Comparison of ENCODE assay signal across 27 mouse cellular contexts in the genomic region with DNA sequence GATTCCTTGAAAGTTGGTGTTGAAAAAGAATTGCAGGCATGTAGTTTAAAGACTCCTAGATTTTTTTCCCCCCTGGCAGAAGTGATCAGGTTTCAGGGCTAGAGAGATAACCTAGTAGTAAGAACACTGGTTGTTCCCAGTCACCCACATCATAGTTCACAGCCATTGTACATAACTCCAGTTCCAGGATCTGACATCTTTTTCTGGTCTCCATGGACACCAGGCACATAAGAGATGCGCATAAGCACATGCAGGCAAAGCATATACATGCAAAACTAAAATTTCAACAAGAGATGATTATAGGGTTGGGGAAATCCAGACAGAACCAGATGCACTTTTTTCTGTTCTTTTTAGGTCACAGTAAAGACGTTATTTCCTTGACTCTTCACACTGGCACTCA. TPM values are rescaled to one million over a fixed set of nuclear protein-coding genes. Genes with fewer than 3 reads are reported as not detected.
DNase-seq lines count a peak whose midpoint lies in the region; ATAC-seq and TF ChIP-seq lines count a peak whose summit lies in the region.
"Had no signal": no experiment of that assay in that cellular context is flagged by ENCODE, and none has a peak within 500 bp of the region (broad histone marks: within the 10 kb centered on the region; RNA-seq: fewer than 3 reads in every experiment).

No protein-coding gene starts in this region.

- peak overlapping the region; percentile 55 for H3K27ac ChIP-seq in forebrain, postnatal 0 days (ENCODE audit: low read depth, low read length)
- no peak overlapping the region for H3K27ac ChIP-seq in forebrain, embryonic 12.5 days
- H3K27ac ChIP-seq in heart, embryonic 13.5 days (replicated peaks) = peak overlapping the region; percentile 61
- H3K27ac ChIP-seq: embryonic facial prominence, embryonic 10.5 days; embryonic facial prominence, embryonic 13.5 days; forebrain, embryonic 13.5 days; heart, adult 2 months; hindbrain, embryonic 15.5 days had no signal

- H3K4me2 ChIP-seq in forebrain, postnatal 0 days (ENCODE audit: low read depth) = no peak overlapping the region
- H3K4me2 ChIP-seq in forebrain, embryonic 12.5 days = no peak overlapping the region
- peak overlapping the region; percentile 46; the same call in 1 of the 2 replicates for H3K4me2 ChIP-seq in heart, embryonic 13.5 days
- H3K4me2 ChIP-seq: embryonic facial prominence, embryonic 13.5 days; forebrain, embryonic 13.5 days; hindbrain, embryonic 12.5 days; hindbrain, embryonic 15.5 days had no signal

- H3K4me1 ChIP-seq in forebrain, postnatal 0 days (ENCODE audit: insufficient read depth) = no peaks in the 10 kb centered on the region
- no peaks in the 10 kb centered on the region for H3K4me1 ChIP-seq in forebrain, embryonic 12.5 days
- peaks cover 37% of the 10 kb centered on the region for H3K4me1 ChIP-seq in heart, embryonic 13.5 days
- H3K4me1 ChIP-seq: embryonic facial prominence, embryonic 13.5 days; forebrain, embryonic 13.5 days had no signal

- 54% methylated on average over 2 of the region's 2 CpGs for WGBS in forebrain, postnatal 0 days
- WGBS in forebrain, embryonic 12.5 days = 93% methylated on average over 2 of the region's 2 CpGs
- WGBS in heart, embryonic 13.5 days = 82% methylated on average over 2 of the region's 2 CpGs

- ATAC-seq in forebrain, postnatal 0 days = peak; percentile 81
- ATAC-seq in forebrain, embryonic 12.5 days (ENCODE audit: low FRiP score) = no peak
- ATAC-seq in heart, embryonic 13.5 days (ENCODE audit: extremely low read depth, insufficient number of reproducible peaks, low FRiP score, low TSS enrichment) = no peak
- ATAC-seq: forebrain, embryonic 13.5 days; forebrain, embryonic 16.5 days; intestine, postnatal 0 days; Patski had no signal

- H3K36me3 ChIP-seq in forebrain, postnatal 0 days (ENCODE audit: insufficient read depth) = peaks cover 35% of the 10 kb centered on the region
- peaks cover 56% of the 10 kb centered on the region for H3K36me3 ChIP-seq in forebrain, embryonic 12.5 days (replicated peaks)
- peaks cover 53% of the 10 kb centered on the region for H3K36me3 ChIP-seq in heart, embryonic 13.5 days

- no peaks in the 10 kb centered on the region for H3K27me3 ChIP-seq in forebrain, postnatal 0 days (ENCODE audit: insufficient read depth, low read length)
- no peaks in the 10 kb centered on the region for H3K27me3 ChIP-seq in forebrain, embryonic 12.5 days
- H3K27me3 ChIP-seq in heart, embryonic 13.5 days (replicated peaks) = no peaks in the 10 kb centered on the region
- H3K27me3 ChIP-seq: embryonic facial prominence, embryonic 13.5 days; forebrain, embryonic 13.5 days; hindbrain, embryonic 12.5 days; hindbrain, embryonic 15.5 days; Patski had no signal

- TF ChIP-seq CTCF in forebrain, postnatal 0 days (IDR thresholded peaks at IDR 0.05; ENCODE audit: low read depth) = no peak

- H3K4me3 ChIP-seq in forebrain, postnatal 0 days (ENCODE audit: low read depth, low read length) = no peak overlapping the region
- H3K4me3 ChIP-seq in forebrain, embryonic 12.5 days (replicated peaks) = no peak overlapping the region
- H3K4me3 ChIP-seq in heart, embryonic 13.5 days = no peak overlapping the region
- H3K4me3 ChIP-seq: embryonic facial prominence, embryonic 10.5 days; embryonic facial prominence, embryonic 13.5 days; erythroblast, embryonic 14.5 days; forebrain, embryonic 13.5 days; heart, adult 2 months; hindbrain, embryonic 12.5 days; hindbrain, embryonic 15.5 days had no signal

- intact Hi-C loops in heart, postnatal 10 days (cut with DNase I) = no loop called here

- DNase-seq in forebrain, postnatal 0 days = no peak
- DNase-seq in heart, adult 11 months = peak; percentile 49
- no peak for DNase-seq in heart, postnatal 4 days
- DNase-seq in heart, postnatal 10 days = no peak
- peak; percentile 2 for DNase-seq in testis, postnatal 10 days (ENCODE audit: low spot score)
- no peak for DNase-seq in testis, postnatal 14 days (ENCODE audit: low spot score)
- DNase-seq: adrenal gland, postnatal 14 days; cerebellum, adult 11-12 months; cerebellum, adult 8-10 months; cerebellum, postnatal 10 days; cerebellum, postnatal 36 days; embryo, embryonic 11 days; gastrocnemius, postnatal 25 days; heart, adult 2 months; kidney, adult 2 months had no signal

- no peaks in the 10 kb centered on the region for H3K9me3 ChIP-seq in forebrain, postnatal 0 days (ENCODE audit: low read length)
- no peaks in the 10 kb centered on the region for H3K9me3 ChIP-seq in forebrain, embryonic 12.5 days
- no peaks in the 10 kb centered on the region for H3K9me3 ChIP-seq in heart, embryonic 13.5 days
- H3K9me3 ChIP-seq: embryonic facial prominence, embryonic 10.5 days; embryonic facial prominence, embryonic 13.5 days; forebrain, embryonic 13.5 days; G1E; hindbrain, embryonic 12.5 days; hindbrain, embryonic 15.5 days had no signal

- no peak overlapping the region for H3K9ac ChIP-seq in forebrain, postnatal 0 days
- no peak overlapping the region for H3K9ac ChIP-seq in forebrain, embryonic 12.5 days
- no peak overlapping the region for H3K9ac ChIP-seq in heart, embryonic 13.5 days
- H3K9ac ChIP-seq: embryonic facial prominence, embryonic 13.5 days; forebrain, embryonic 13.5 days; hindbrain, embryonic 12.5 days; hindbrain, embryonic 15.5 days had no signal

RNA-seq across cellular contexts. Expression of a gene that starts 46.1 kb away (rescaled TPM):
- 18.8 and 27.3 TPM in 2 replicates for total RNA-seq in forebrain, postnatal 0 days (2014; rRNA removed)
- 11.9 and 13.7 TPM in 2 replicates for polyA plus RNA-seq in forebrain, postnatal 0 days (2015; fragmentation: Nextera tagmentation; extraction: Ambion mirVana)
- polyA plus RNA-seq in forebrain, embryonic 12.5 days (2016; fragmentation: Nextera tagmentation; extraction: Ambion mirVana) = 32.5 and 35.4 TPM in 2 replicates
- 10 to 100 TPM; 20.4 to 20.5 TPM for total RNA-seq in heart, postnatal 4 days (2021)
- 12.2 and 12.7 TPM in 2 replicates for polyA plus RNA-seq in heart, embryonic 13.5 days (2015; fragmentation: Nextera tagmentation; extraction: Ambion mirVana)
- 10 to 100 TPM; 17.2 to 20.3 TPM for total RNA-seq in heart, postnatal 10 days (2021)

Comparison
In these comparisons a context has a peak if more than half of its experiments do, and no peak if none do; other contexts are left out.
1. DNase-seq: peak in heart, adult 11 months (single experiment) and testis, postnatal 10 days (single experiment); none in forebrain, postnatal 0 days (single experiment), heart, postnatal 4 days (single experiment), heart, postnatal 10 days (0 of 2) and testis, postnatal 14 days (single experiment).